Mouse (Mus musculus): ENCODE results near the gene Zfyve21. TPM values are rescaled to one million over a fixed set of nuclear protein-coding genes. Genes with fewer than 3 reads are reported as not detected.

Gene Zfyve21
- total RNA-seq, 2 experiments from 2014 or later, result 19.6 to 21.9 TPM

- no peak for DNase-seq
These were observed 28.8 kb downstream of the Zfyve21 start for GRCm38 (mm10) chr12:111842565-111843433.

- DNase-seq, result no peak
These were observed 29.5 kb downstream of the Zfyve21 start for GRCm38 (mm10) chr12:111843470-111843869.

- DNase-seq, result no peak
These were observed 32.0 kb downstream of the Zfyve21 start for GRCm38 (mm10) chr12:111845953-111846352.

GRCm38 (mm10) chr12:111846815-111847214, 32.8 kb downstream of the Zfyve21 start:
- DNase-seq, result no peak

GRCm38 (mm10) chr12:111848300-111848798, 34.4 kb downstream of the Zfyve21 start:
- DNase-seq, result no peak

GRCm38 (mm10) chr12:111851235-111851634, 37.3 kb downstream of the Zfyve21 start:
- no peak for DNase-seq

GRCm38 (mm10) chr12:111851745-111852144, 37.8 kb downstream of the Zfyve21 start:
- DNase-seq, result peak; percentile 26

GRCm38 (mm10) chr12:111853011-111853436, 39.1 kb downstream of the Zfyve21 start:
- peak; percentile 51 for DNase-seq

GRCm38 (mm10) chr12:111853546-111853945, 39.6 kb downstream of the Zfyve21 start:
- DNase-seq, result no peak

GRCm38 (mm10) chr12:111855448-111855847, 41.5 kb downstream of the Zfyve21 start:
- no peak for DNase-seq

- DNase-seq, result no peak
These were observed 50.3 kb downstream of the Zfyve21 start for GRCm38 (mm10) chr12:111864206-111864824.

GRCm38 (mm10) chr12:111869806-111870205, 55.8 kb downstream of the Zfyve21 start:
- no peak for DNase-seq

- no peak for DNase-seq
These were observed 56.8 kb downstream of the Zfyve21 start for GRCm38 (mm10) chr12:111870811-111871210.

- no peak for DNase-seq
These were observed 58.1 kb downstream of the Zfyve21 start for GRCm38 (mm10) chr12:111872079-111872478.

- no peak for DNase-seq
These were observed 60.7 kb downstream of the Zfyve21 start for GRCm38 (mm10) chr12:111874601-111875140.

GRCm38 (mm10) chr12:111875499-111875898, 61.5 kb downstream of the Zfyve21 start:
- DNase-seq, result no peak

GRCm38 (mm10) chr12:111878213-111878612, 64.2 kb downstream of the Zfyve21 start:
- peak; percentile 92 for DNase-seq

Other genes with a start within 250 kb of the Zfyve21 start
- gene Mark3, start 239.6 kb upstream of the Zfyve21 start, total RNA-seq (2021), result 10 to 100 TPM; 50.2 to 62.4 TPM
- 10 to 100 TPM; 37.7 to 68.3 TPM for gene Ckb, start 141.8 kb upstream of the Zfyve21 start, total RNA-seq (2021)
- 1 to 10 TPM; 3.8 to 5.4 TPM for gene Trmt61a, start 136.1 kb upstream of the Zfyve21 start, total RNA-seq (2021)
- 10 to 100 TPM; 17.5 to 21.1 TPM for gene Bag5, start 100.9 kb upstream of the Zfyve21 start, total RNA-seq (2021)
- gene Apopt1, start 100.9 kb upstream of the Zfyve21 start, total RNA-seq (2021), result 10 to 100 TPM; 34.7 to 39.5 TPM
- gene Klc1, start 55.3 kb upstream of the Zfyve21 start, total RNA-seq (2021), result 10 to 100 TPM; 81.0 to 96.2 TPM
- gene Xrcc3, start 297 bp upstream of the Zfyve21 start, total RNA-seq (2021), result 1 to 10 TPM; 1.6 to 2.0 TPM
- gene Ppp1r13b, start 93.9 kb downstream of the Zfyve21 start, total RNA-seq (2021), result 10 to 100 TPM in 1 of 2 experiments, 1 to 10 TPM in 1; 9.5 to 13.4 TPM
- 100 to 1,000 TPM; 846 to 916 TPM for gene Atp5mpl, start 152.8 kb downstream of the Zfyve21 start, total RNA-seq (2021)
- under 1 TPM; 0.36 to 0.59 TPM for gene Tdrd9, start 157.4 kb downstream of the Zfyve21 start, total RNA-seq (2021)
- not detected for gene Rd3l, start 167.1 kb downstream of the Zfyve21 start, total RNA-seq (2021)